Mouse (Mus musculus) heart, embryonic 16.5 days (tissue): ENCODE data around the gene AC124108.1. TPM values are rescaled to one million over a fixed set of nuclear protein-coding genes. Genes with fewer than 3 reads are reported as not detected.
"Not testable (repeated sequence)": the region's sequence is repeated elsewhere in the genome, so short reads cannot be mapped to it uniquely, and the experiment has no call there.

Source experiments
- ATAC-seq: fragments of 200-750 bp; cut with Nextera tagmentation; replicated peaks from 2 replicates; pipeline ENCODE4 v1.8.0; 2017; ENCODE audit warnings: moderate number of reproducible peaks; ENCODE audit not compliant: insufficient read depth, low FRiP score; ENCODE audit errors: extremely low read depth
- H3K27ac ChIP-seq: fragments of 300-500 bp; sonication (generic); 2 replicates; pipeline ENCODE4 v1.5.1; 2014; ENCODE audit warnings: mild to moderate bottlenecking, low read length, control low read depth, moderate library complexity
- H3K27me3 ChIP-seq: fragments of 300-500 bp; sonication (generic); 2 replicates; pipeline ENCODE4 v1.6.1; 2014; ENCODE audit warnings: low read length, mixed read lengths; ENCODE audit not compliant: control insufficient read depth, insufficient read depth
- H3K36me3 ChIP-seq: fragments of 300-500 bp; sonication (generic); 2 replicates; pipeline ENCODE4 v1.6.1; 2014; ENCODE audit not compliant: control insufficient read depth, insufficient read depth
- H3K4me1 ChIP-seq: fragments of 300-500 bp; sonication (generic); 2 replicates; pipeline ENCODE4 v1.6.1; 2014; ENCODE audit warnings: low read length, mixed read lengths; ENCODE audit not compliant: control insufficient read depth, insufficient read depth
- H3K4me2 ChIP-seq: fragments of 300-500 bp; sonication (generic); 2 replicates; pipeline ENCODE4 v1.6.1; 2014; ENCODE audit warnings: low read depth, mild to moderate bottlenecking, control low read depth, low read length
- H3K4me3 ChIP-seq: fragments of 300-500 bp; sonication (generic); 2 replicates; pipeline ENCODE4 v1.5.1; 2014; ENCODE audit warnings: mild to moderate bottlenecking, control low read depth, low read length
- H3K9ac ChIP-seq: fragments of 300-500 bp; sonication (generic); 2 replicates; pipeline ENCODE4 v1.6.1; 2014; ENCODE audit warnings: low read length, control low read depth
- H3K9me3 ChIP-seq: fragments of 300-500 bp; sonication (generic); replicated peaks from 2 replicates; pipeline ENCODE4 v1.6.1; 2016; ENCODE audit warnings: low read length; ENCODE audit not compliant: control insufficient read depth
- WGBS: fragments of 180-500 bp; shearing (Covaris S2); extraction: QIAGEN DNeasy Blood & Tissue Kit; methylation state at CpG from one replicate; pipeline ENCODE4 v1.1.7; 2014; 5-methylcytosine and 5-hydroxymethylcytosine counted together
- polyA plus RNA-seq: library from polyadenylated mRNA; unstranded; fragments of >200 nt; fragmentation: Nextera tagmentation; extraction: Ambion mirVana; gene quantifications from 2 replicates; pipeline ENCODE4 v1.2.1, GENCODE M21; 2015

Gene AC124108.1
- polyA plus RNA-seq, 1 experiment from 2014 or later, result not detected

DNA sequence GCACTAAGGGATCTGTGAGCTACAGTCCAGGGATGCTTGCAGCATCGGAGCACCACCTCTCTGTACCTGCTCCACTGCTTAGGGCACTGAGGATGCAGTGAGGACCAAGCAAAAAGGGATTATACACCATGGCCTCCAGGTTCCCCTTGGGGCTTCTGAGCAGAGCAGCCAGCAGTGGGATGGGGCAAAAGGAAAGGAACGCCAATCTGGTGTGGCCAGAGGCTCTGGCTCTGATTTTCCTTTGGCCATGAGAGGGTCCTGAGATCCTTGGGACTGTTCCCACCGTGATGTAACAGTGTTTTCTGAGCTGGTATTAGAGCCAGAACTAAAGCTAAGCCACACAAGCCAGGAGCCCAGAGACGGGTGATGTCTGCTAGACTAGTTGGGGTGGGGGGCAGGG is 31.6 kb upstream of the AC124108.1 start:
- WGBS, result 54% methylated on average over 4 of the region's 4 CpGs
- no peak for ATAC-seq
- Histone ChIP-seq H3K36me3 (no peaks in the 10 kb centered on the region), H3K9me3 (no peaks in the 10 kb centered on the region), H3K27ac (no peak overlapping the region), H3K27me3 (peaks cover 26% of the 10 kb centered on the region), H3K9ac (no peak overlapping the region), H3K4me1 (peaks cover 2% of the 10 kb centered on the region; the same call in 1 of the 2 replicates), H3K4me3 (no peak overlapping the region), H3K4me2 (no peak overlapping the region)

DNA sequence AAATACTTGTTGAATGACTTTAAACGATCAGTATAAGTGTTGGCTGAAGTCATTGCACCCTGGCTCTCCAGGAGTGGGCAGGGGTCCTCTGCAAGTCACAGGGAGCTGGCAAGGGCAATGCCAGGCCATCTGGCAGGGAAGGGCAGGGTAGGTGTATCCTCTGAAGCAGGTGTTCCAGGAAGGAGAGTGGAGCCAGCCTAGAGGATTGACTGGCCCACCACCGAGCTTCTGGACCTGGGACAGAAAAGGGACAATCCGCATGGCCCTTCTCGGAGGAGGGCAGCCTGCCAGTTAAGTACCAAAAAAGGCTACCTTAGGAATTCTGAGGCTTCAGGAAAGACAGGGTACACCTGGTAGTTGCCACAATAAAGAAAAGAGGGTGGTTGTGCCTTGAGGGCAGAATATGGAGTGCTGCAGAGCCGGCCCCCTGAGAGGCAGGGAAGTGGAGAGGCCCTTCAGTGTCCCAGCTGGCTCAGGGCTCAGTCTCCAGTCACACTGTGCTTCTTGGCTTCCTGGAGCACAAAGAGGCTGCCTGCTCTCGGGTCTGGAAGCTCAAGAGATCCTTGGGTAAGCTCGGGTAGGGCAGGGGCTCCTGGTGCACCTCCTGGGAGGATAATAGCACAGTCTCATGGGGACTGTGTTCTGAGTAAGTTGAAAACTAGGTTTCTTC is 29.9 kb upstream of the AC124108.1 start:
- peaks cover 26% of the 10 kb centered on the region for H3K27me3 ChIP-seq
- no peak overlapping the region for H3K4me2 ChIP-seq
- H3K4me1 ChIP-seq, result peaks cover 2% of the 10 kb centered on the region; the same call in 1 of the 2 replicates
- H3K9ac ChIP-seq, result no peak overlapping the region
- H3K36me3 ChIP-seq, result no peaks in the 10 kb centered on the region
- whole genome bisulfite sequencing, result 50% methylated on average over 7 of the region's 7 CpGs
- H3K9me3 ChIP-seq, result peaks cover 2% of the 10 kb centered on the region; the same call in 1 of the 2 replicates
- no peak for ATAC-seq
- H3K27ac ChIP-seq, result no peak overlapping the region
- H3K4me3 ChIP-seq, result no peak overlapping the region

DNA sequence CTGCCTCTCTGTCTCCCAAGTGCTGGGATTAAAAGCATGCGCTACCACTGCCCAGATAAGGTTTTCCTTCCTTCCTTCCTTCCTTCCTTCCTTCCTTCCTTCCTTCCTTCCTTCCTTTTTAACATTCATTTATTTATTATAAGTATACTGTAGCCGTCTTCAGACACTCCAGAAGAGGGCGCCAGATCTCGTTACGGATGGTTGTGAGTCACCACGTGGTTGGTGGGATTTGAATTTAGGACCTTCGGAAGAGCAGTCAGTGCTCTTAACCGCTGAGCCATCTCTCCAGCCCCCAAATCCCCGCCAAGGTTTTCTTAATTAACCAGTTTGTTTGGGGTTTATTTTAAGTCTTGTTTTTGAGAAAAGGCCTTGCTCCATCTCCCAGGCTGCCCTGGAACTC is 28.6 kb upstream of the AC124108.1 start:
- not testable (repeated sequence) for H3K9ac ChIP-seq, H3K9me3 ChIP-seq, H3K27ac ChIP-seq, H3K4me1 ChIP-seq, H3K4me2 ChIP-seq, H3K36me3 ChIP-seq, H3K4me3 ChIP-seq, ATAC-seq
- WGBS, result 51% methylated on average over 9 of the region's 9 CpGs
- H3K27me3 ChIP-seq, result peaks cover 27% of the 10 kb centered on the region

DNA sequence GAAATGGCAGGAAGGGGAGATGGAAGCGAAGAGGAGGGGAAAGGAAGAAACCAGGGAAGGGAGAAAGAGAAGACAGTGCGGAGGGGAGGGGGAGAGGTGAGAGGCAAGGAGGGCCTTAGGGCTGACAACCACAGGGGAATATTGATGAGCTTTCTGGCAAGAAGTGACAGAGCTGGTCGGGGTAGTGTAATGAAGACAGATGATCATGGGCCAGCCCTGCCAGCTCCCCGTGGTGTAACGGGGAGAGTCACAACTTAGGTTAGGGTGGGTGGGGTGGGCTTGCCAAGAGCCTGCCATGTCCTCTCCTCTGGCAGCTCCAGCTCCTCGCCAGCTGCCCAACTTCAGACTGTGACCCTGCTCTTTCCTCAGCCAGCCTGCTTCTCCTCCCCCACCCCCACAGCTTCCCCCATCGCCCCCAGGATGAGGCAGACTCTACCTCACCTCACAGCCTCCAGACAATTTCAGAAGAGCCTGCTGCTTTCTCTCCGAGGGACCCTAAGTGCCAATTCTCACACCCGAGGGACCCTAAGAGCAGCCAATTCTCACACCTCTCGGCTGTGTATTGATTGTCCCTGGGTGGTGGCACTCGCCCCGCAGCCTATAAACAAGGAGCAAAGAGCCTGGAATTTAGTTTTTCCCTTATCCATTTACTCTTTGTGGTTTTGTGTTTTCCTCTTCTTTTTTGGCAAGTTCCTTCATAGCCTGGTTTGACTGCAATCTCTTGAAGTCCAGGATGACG is 26.3 kb upstream of the AC124108.1 start:
- H3K27me3 ChIP-seq, result peaks cover 15% of the 10 kb centered on the region; the same call in 1 of the 2 replicates
- no peak overlapping the region for H3K4me3 ChIP-seq
- no peak overlapping the region for H3K9ac ChIP-seq
- H3K36me3 ChIP-seq, result no peaks in the 10 kb centered on the region
- H3K27ac ChIP-seq, result no peak overlapping the region
- peaks cover 3% of the 10 kb centered on the region for H3K4me1 ChIP-seq
- 24% methylated on average over 13 of the region's 13 CpGs for WGBS
- peaks cover 2% of the 10 kb centered on the region; the same call in 1 of the 2 replicates for H3K9me3 ChIP-seq
- H3K4me2 ChIP-seq, result no peak overlapping the region
- ATAC-seq, result no peak

DNA sequence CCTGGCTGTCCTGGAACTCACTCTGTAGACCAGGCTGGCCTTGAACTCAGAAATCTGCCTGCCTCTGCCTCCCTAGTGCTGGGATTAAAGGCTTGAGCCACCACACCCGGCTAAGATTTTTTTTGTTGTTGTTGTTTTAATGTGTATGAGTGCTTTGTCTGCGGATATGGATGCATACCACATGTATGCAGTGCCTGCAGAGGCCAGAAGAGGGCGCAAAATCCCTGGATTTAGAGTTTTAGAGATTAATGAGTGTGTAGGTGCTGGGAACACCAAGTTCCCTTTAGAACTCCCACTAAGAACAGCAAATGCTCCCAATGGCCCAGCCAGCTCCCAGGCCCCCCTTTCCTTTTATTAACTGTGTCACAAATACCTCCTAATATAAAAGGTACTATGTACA is 25.4 kb upstream of the AC124108.1 start:
- Histone ChIP-seq H3K27ac (no peak overlapping the region), H3K36me3 (no peaks in the 10 kb centered on the region), H3K27me3 (peaks cover 8% of the 10 kb centered on the region; the same call in 1 of the 2 replicates), H3K4me2 (no peak overlapping the region), H3K9ac (no peak overlapping the region), H3K9me3 (peaks cover 2% of the 10 kb centered on the region; the same call in 1 of the 2 replicates), H3K4me3 (no peak overlapping the region), H3K4me1 (peaks cover 3% of the 10 kb centered on the region)
- ATAC-seq, result no peak
- 52% methylated on average over 3 of the region's 3 CpGs for WGBS

DNA sequence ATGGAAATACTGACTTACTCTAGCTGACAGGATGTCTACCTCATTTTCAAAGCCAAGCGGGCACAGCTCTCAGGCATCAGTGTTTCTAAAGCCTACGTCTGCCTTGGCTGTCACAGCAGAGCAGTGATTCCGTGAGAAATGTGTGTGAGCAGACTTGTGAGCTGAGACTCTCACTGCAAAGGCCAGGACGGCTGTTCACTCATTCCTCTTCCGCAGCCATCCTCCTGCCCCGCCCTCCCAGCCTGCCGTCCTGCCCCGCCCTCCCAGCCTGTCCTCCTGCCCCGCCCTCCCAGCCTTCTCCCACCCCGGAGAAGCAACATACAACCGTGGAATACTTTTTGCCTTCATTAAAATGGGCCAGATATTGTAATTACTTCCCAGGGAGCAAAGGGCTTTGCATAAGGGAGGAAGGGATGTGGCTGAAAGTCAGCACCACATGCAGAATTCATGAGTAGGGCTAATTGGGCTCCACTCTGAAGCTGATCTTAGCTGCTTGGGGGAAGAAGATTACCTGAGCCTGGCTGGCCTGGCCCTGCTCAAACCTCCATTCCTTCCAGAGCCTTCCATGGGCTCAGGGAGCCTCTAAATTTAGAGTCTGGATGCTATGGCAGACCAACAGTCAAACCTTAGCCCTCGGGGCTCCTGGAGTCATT is 23.0 kb upstream of the AC124108.1 start:
- 8% methylated on average over 12 of the region's 12 CpGs for WGBS
- Histone ChIP-seq H3K4me1 (peaks cover 3% of the 10 kb centered on the region), H3K36me3 (no peaks in the 10 kb centered on the region), H3K9ac (peak overlapping the region; percentile 42; the same call in 1 of the 2 replicates), H3K27me3 (peaks cover 3% of the 10 kb centered on the region; the same call in 1 of the 2 replicates), H3K4me3 (peak overlapping the region; percentile 32), H3K4me2 (peak overlapping the region; percentile 59), H3K27ac (no peak overlapping the region), H3K9me3 (peaks cover 2% of the 10 kb centered on the region; the same call in 1 of the 2 replicates)
- no peak; the same call in 1 of the 2 replicates for ATAC-seq

DNA sequence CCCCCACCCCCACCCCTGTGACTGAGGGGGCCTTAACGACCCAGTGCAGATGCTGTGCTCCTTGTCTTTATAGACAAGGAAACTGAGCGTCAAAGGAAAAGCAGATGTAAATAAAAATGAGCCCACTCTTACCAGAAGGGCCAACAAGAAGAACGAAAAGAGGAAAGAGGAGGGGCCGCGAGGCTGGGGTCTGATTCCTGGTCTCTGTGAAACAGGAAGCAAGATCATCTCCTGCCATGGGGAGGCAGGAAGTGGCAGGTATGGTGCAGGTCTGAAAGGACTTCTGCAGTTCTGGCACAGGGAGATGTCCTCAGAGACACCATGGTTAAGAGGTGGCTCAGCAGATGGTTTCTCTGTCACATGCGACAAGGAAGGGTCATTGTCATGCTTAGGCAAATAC is 20.6 kb upstream of the AC124108.1 start:
- peaks cover 3% of the 10 kb centered on the region; the same call in 1 of the 2 replicates for H3K27me3 ChIP-seq
- no peak overlapping the region for H3K4me3 ChIP-seq
- H3K4me1 ChIP-seq, result peaks cover 3% of the 10 kb centered on the region
- 58% methylated on average over 6 of the region's 6 CpGs for WGBS
- peaks cover 1% of the 10 kb centered on the region; the same call in 1 of the 2 replicates for H3K9me3 ChIP-seq
- no peak for ATAC-seq
- no peak overlapping the region for H3K9ac ChIP-seq
- H3K36me3 ChIP-seq, result no peaks in the 10 kb centered on the region
- H3K27ac ChIP-seq, result no peak overlapping the region
- no peak overlapping the region for H3K4me2 ChIP-seq

DNA sequence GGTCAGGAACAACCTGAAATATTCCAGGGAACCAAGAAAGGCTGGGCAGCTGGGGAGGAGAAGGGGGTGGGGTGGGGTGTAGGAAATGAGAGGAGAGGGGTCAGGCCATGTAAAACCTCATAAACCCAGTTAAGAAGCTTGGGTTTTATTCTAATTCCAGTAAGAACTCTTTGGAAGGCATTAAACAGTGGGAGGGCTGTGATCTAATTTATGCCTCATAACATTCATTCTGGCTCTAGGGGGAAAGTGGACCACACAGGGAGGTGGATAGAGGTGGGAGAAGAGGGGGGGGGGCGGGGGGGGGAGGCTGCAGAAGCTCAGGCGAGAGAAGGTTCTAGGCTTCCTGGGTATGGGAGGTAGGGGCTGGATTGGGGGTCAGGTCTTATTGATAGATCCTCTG is 19.6 kb upstream of the AC124108.1 start:
- Histone ChIP-seq H3K9ac (no peak overlapping the region), H3K4me2 (no peak overlapping the region), H3K4me1 (peaks cover 3% of the 10 kb centered on the region), H3K27ac (no peak overlapping the region), H3K36me3 (no peaks in the 10 kb centered on the region), H3K4me3 (no peak overlapping the region), H3K27me3 (peaks cover 3% of the 10 kb centered on the region; the same call in 1 of the 2 replicates), H3K9me3 (no peaks in the 10 kb centered on the region)
- no peak for ATAC-seq
- 14% methylated on average over 1 of the region's 2 CpGs for WGBS
